Mouse (Mus musculus) cerebellum, adult 2 months (tissue): Measurements from ENCODE around the gene Nfkbil1. TPM values are rescaled to one million over a fixed set of nuclear protein-coding genes. Genes with fewer than 3 reads are reported as not detected.
A peak's percentile ranks its signal among the peaks of the same experiment; 100 is the strongest.

Source experiments
- DNase-seq, 2 experiments: peaks; one replicate each; pipeline ENCODE4 v3.0.0; 2021
- H3K27ac ChIP-seq: fragments of 200-500 bp; 2 replicates; pipeline ENCODE4 v1.5.1; 2012; ENCODE audit warnings: low read length, control low read depth, inconsistent platforms; ENCODE audit not compliant: insufficient read depth
- H3K27me3 ChIP-seq: fragments of 200-500 bp; 2 replicates; pipeline ENCODE4 v1.6.1; 2012; ENCODE audit warnings: inconsistent platforms, mild to moderate bottlenecking, low read length, moderate library complexity; ENCODE audit not compliant: control insufficient read depth, insufficient read depth
- H3K4me1 ChIP-seq: fragments of 200-500 bp; 2 replicates; pipeline ENCODE4 v1.6.1; 2011; ENCODE audit warnings: low read length; ENCODE audit not compliant: control insufficient read depth, insufficient read depth
- H3K4me3 ChIP-seq: fragments of 200-500 bp; replicated peaks from 2 replicates; pipeline ENCODE3; 2011; ENCODE audit warnings: mild to moderate bottlenecking, low read depth, low read length, control low read depth; ENCODE audit not compliant: insufficient read depth
- CTCF ChIP-seq: fragments of 200-500 bp; IDR thresholded peaks from 2 replicates; pipeline ENCODE4 v1.5.1; 2011; ENCODE audit warnings: low read depth, mild to moderate bottlenecking, control low read depth, low read length, moderate library complexity, borderline replicate concordance; ENCODE audit not compliant: insufficient read depth
- POLR2A ChIP-seq: fragments of 200-500 bp; IDR thresholded peaks from 2 replicates; pipeline ENCODE4 v1.6.1; 2011; ENCODE audit warnings: low read length, control low read depth, borderline replicate concordance; ENCODE audit not compliant: insufficient read depth
- WGBS: fragments of 180-500 bp; shearing (Covaris S2); methylation state at CpG from one replicate; pipeline ENCODE4 v1.1.7; 2018; 5-methylcytosine and 5-hydroxymethylcytosine counted together
- polyA plus RNA-seq: library from polyadenylated mRNA; depleted of rRNA; stranded (reverse); fragments of >200 nt; gene quantifications from 2 replicates; pipeline ENCODE4 v1.2.3, GENCODE M21; 2012

Gene Nfkbil1
- polyA plus RNA-seq, 1 experiment = 13.2 TPM

- Histone ChIP-seq H3K4me1 (peaks cover 11% of the 10 kb centered on the region), H3K27ac (no peak overlapping the region), H3K27me3 (no peaks in the 10 kb centered on the region), H3K4me3 (no peak overlapping the region)
- TF ChIP-seq POLR2A (no peak), CTCF (no peak)
- 72% methylated on average over 1 of the region's 1 CpGs for WGBS
- no peak for DNase-seq
Observed at GRCm38 (mm10) chr17:35257378-35257777, 21.8 kb upstream of the Nfkbil1 start.

- TF ChIP-seq CTCF = no peak
- H3K4me3 ChIP-seq = no peak overlapping the region
- no peak for DNase-seq
- no peak overlapping the region for H3K27ac ChIP-seq
- H3K27me3 ChIP-seq = no peaks in the 10 kb centered on the region
- 50% methylated on average over 4 of the region's 4 CpGs for WGBS
- H3K4me1 ChIP-seq = peaks cover 17% of the 10 kb centered on the region
Observed at GRCm38 (mm10) chr17:35255704-35256103, 20.1 kb upstream of the Nfkbil1 start.

GRCm38 (mm10) chr17:35255301-35255700, 19.7 kb upstream of the Nfkbil1 start:
- 71% methylated on average over 3 of the region's 3 CpGs for WGBS
- Histone ChIP-seq H3K4me3 (no peak overlapping the region), H3K27me3 (no peaks in the 10 kb centered on the region), H3K4me1 (peaks cover 20% of the 10 kb centered on the region), H3K27ac (no peak overlapping the region)
- no peak for DNase-seq
- TF ChIP-seq CTCF (no peak), POLR2A (no peak)

GRCm38 (mm10) chr17:35254241-35255098, 18.9 kb upstream of the Nfkbil1 start:
- 46% methylated on average over 11 of the region's 11 CpGs for WGBS
- DNase-seq = peak; percentile 50 to 68
- TF ChIP-seq CTCF = peak; percentile 79
- peak; percentile 7; the same call in 1 of the 2 replicates for TF ChIP-seq POLR2A
- Histone ChIP-seq H3K4me1 (peaks cover 22% of the 10 kb centered on the region), H3K27ac (no peak overlapping the region), H3K27me3 (no peaks in the 10 kb centered on the region), H3K4me3 (no peak overlapping the region)

GRCm38 (mm10) chr17:35253293-35254093, 17.9 kb upstream of the Nfkbil1 start:
- H3K4me1 ChIP-seq = peaks cover 22% of the 10 kb centered on the region
- WGBS = 68% methylated on average over 32 of the region's 32 CpGs
- H3K27me3 ChIP-seq = no peaks in the 10 kb centered on the region
- DNase-seq = no peak
- TF ChIP-seq POLR2A (no peak), CTCF (no peak)
- no peak overlapping the region for H3K4me3 ChIP-seq
- H3K27ac ChIP-seq = no peak overlapping the region

- WGBS = 47% methylated on average over 18 of the region's 18 CpGs
Observed at GRCm38 (mm10) chr17:35252619-35253292, 17.2 kb upstream of the Nfkbil1 start.

GRCm38 (mm10) chr17:35251981-35252380, 16.4 kb upstream of the Nfkbil1 start:
- DNase-seq = no peak
- TF ChIP-seq POLR2A (no peak), CTCF (no peak)
- peaks cover 22% of the 10 kb centered on the region for H3K4me1 ChIP-seq
- H3K27me3 ChIP-seq = no peaks in the 10 kb centered on the region
- WGBS = 72% methylated on average over 5 of the region's 5 CpGs
- H3K4me3 ChIP-seq = no peak overlapping the region
- no peak overlapping the region for H3K27ac ChIP-seq

More at GRCm38 (mm10) chr17:35252619-35253292, 17.2 kb upstream of the Nfkbil1 start:
- Histone ChIP-seq H3K4me1 (peaks cover 22% of the 10 kb centered on the region), H3K27me3 (no peaks in the 10 kb centered on the region), H3K27ac (no peak overlapping the region), H3K4me3 (no peak overlapping the region)
- TF ChIP-seq POLR2A (no peak), CTCF (no peak)
- no peak for DNase-seq
